Mouse (Mus musculus): Measurements from ENCODE around the gene Pdia4.

Gene Pdia4

DNA sequence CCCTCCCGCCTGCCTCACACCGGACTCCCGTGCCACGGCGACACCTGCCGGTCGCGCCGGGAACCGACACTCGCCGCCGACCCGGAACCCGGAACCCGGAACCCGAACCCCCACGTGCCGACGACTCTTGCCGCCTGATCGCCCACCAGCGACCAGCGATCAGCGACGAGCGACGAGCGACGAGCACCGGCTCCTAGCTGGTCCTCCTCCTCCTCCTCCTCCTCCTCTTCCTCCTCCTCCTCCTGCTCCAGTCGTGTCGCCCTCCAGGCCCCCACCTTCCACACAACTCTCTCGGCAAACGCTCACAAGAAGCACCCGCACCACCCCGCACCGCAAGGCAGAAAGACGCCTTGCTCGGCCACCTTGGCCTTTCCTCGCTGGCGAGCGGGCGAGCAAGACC, 60.1 kb downstream of the Pdia4 start:
- peak; percentile 27 for DNase-seq

DNA sequence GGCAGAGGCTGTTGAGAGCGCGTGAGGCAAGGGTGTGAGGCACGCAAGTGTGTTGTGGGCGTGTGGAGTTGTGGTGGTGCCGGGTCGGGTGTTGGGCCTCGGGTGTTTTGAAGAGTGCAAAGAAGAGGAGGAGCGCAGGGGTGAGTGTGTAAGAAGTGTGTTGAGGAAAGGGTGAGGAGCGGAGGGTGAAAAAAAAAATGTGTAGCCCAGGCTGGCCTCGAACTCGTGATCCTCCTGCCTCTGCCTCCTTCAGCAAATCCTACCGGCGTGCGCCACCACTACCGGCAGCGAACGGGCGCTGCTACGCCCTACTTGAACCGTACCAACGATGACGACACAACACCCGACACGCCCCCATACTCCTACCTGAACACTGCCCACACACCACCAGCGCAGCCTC, 64.9 kb downstream of the Pdia4 start:
- peak; percentile 94 for DNase-seq

DNA sequence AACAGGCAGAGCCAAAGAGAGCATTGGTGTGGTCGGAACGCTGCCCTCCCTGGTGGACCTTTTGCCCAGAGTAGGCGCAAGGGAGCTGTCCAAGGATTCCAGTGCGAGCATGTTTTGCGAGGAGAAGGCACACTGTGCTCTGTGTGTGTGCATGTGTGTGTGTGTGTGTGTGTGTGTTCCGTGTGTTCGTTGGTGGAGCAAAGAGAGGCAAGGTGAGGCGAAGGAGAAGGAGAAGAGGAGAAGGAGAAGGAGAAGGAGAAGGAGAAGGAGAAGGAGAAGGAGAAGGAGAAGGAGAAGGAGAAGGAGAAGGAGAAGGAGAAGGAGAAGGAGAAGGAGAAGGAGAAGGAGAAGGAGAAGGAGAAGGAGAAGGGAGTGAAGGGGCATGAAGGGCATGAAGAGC, 65.3 kb downstream of the Pdia4 start:
- peak; percentile 10 for DNase-seq

All from kidney, adult 9 months (tissue).